Mouse (Mus musculus): ENCODE data around the gene Tcp11.

The Tcp11 gene

DNA sequence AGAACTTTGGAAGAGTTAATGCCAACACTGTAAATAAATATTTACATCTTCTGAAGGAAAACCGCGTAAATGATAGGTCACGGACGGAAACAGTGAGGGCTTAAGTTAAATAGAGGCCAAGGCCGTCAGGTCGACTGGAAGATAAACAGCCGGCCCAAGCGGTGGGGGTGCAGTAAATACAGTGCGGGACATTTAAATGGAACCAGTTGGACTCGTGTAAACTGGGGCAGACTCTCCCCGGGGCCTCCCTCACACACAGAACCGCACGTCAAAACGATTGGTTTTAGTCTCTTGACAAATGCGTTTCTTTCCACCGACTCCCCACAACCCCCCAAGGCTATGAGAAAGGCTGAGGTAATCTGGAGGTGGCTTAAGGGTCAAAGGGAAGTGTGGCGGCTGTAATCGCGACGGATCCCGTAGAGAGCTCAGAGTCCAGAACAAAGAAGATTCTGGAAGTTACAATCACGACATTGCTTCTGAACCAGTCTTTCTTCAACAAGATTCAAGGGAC, 4.0 kb upstream of the Tcp11 start:
- no peak for DNase-seq

DNA sequence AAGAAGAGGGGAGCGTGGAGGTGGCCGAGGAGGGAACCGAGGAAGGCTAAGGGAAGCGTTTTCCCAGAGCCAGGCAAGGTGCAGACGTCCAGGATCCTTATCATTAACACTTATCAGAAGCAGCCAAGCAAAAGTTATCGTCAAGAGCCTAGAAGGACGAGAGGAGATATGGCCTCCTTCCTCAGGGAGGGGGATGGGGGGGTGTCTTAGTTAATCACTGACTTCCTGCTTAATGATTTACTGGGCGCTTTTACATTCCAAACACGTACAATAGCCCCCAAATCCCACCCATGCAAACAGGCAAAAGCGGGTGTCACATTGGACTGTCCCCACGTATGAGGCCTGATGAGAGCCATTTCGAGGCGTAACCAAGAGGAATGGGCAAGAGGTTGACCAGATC, 2.4 kb upstream of the Tcp11 start:
- no peak for DNase-seq

DNA sequence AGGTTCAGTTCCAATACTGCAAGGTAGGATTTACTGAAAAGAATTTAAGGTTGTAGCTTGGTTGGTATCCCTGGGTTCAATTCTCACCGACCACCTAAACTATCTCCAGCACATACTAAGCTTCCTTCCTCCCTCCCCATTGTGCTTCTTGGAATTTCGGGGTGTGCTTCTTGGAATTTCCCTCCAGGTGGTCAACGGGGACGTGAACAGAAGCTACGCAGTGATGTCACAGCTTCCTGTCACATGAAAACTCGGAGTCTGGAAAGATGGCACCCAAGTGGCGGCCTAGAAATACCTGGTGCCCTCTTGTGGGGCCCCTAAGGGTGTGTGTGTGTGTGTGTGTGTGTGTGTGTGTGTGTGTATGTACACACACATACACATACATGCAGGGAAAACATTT, 1.4 kb upstream of the Tcp11 start:
- DNase-seq, result no peak

DNA sequence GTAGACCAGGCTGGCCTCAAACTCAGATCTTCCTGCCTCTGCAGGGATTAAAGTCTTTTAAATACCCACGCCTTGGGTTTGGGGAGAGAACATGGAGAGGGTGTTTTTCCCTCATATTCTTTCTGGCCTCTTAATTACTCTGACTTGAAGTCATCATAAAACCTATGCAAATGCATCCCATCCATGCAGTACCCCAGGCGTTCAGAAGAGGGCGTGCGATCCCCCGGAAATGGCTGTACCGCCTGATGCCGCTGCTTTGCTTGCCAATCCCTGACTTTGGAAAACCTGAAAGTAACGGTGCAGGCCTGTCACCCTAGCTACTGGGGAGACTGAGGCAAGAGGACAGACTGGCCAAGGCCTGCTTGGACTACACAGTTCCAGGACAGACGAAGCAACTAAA, 946 bp upstream of the Tcp11 start:
- DNase-seq, result peak; percentile 46 to 62

DNA sequence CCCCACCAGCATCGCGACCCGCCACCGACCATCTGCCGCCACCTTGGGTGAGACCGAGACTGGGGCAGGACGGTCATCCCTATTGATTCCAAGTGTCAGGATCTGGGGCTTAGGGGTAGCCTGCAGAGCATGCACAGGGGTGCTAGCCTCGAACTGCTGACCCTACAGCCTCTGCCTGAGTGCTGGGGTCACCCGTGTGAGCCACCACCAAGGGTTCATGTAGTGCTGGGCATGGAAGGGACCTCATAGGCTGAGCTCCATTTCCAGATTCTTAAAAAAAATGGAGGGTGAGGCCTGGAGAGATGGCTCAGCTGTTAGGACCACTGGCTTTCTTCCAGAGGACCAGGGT, 352 bp upstream of the Tcp11 start:
- DNase-seq, result no peak

DNA sequence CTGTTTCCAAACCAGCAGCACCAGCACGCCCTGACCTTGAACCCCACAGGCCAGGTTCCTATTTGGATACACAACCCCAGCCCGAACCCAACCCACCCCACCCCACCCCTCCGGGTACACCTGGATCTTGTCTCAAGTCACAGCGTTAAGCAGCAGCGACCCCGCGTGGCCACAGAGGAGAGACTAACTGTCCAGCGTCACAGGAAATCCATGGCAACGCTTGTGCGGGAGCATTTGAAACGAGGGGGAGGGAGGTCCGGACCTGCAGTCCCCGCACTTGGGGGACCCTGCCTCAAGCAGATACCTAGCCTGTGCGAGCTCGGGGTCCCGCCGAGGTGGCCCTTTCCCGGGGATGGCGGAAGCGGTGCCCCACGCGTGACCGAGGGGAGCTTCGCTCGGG, 821 bp downstream of the Tcp11 start:
- DNase-seq, result peak; percentile 89 to 94

DNA sequence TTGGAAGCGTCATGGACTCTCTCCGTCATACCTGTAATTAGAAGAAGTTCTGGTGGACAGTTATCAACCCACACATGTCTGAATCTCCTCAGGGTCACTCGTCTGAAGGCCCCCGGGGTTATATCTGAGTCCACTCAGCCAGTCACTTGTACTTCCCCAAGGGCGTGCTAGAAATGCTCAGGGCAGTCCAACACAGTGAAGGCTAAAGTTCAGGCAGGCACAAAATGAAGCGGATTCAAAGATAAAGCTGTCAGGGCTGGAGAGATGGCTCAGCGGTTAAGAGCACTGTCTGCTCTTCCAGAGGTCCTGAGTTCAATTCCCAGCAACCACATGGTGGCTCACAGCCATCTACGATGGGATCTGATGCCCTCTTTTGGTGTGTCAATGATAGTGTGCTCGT, 2.4 kb downstream of the Tcp11 start:
- no peak for DNase-seq

DNA sequence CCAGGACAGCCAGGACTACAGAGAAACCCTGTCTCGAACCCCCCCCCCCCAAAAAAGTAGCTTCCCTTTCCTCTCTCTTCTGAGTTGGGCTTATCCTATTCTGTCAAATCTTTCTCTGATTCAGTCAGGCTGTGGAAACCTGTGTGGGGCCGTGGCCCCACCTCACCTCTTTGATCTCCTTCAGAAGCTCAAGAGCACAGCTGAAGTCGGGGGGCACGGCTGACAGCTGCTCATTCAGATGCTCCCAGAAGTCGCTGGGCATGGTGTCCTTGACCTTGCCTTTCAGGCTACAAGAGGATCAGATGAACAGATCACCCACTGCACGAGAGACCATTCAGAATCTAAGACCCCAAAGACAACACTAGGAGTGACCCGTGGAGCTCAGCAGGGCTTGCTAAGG, 6.0 kb downstream of the Tcp11 start:
- DNase-seq, result no peak

DNA sequence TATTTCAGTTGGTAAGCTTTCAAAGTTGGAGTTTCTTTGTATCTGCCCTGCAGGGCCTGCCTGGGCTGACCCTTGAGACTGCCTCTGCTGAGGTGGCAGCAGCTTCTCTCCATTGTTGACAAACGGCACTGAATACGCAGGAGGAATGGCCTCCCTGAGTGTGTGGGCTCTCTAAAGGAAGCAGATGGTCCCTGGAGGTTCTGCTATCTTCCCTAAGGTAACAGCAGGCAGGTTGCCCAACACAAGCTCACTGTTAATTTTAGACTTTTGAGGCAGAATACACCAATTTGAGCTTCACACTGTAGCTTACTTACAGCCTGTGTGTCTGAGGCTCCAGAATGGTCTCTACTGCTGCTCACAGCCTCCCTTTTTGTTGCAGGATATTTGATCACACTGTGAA, 7.7 kb downstream of the Tcp11 start:
- DNase-seq, result no peak

DNA sequence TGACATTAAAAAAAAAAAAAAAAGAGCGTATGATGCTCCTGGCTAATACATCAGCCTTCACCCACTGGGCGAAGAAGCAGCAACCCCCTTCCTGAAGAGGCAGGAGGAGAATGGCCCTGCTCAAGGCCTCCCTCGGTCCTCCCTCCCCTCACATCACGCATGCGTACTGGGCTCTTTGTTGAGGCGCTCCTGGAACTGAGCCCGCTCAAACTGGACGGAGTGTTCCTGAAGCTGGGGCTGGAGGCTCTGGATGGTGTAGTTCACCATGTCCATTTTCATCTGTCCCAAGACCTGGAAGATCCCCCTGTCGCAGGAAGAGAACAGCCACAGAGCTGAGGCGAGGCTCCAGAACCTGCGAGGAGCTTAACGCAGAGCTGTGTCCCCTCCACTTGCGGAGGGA, 10.2 kb downstream of the Tcp11 start:
- DNase-seq, result peak; percentile 25 to 51

DNA sequence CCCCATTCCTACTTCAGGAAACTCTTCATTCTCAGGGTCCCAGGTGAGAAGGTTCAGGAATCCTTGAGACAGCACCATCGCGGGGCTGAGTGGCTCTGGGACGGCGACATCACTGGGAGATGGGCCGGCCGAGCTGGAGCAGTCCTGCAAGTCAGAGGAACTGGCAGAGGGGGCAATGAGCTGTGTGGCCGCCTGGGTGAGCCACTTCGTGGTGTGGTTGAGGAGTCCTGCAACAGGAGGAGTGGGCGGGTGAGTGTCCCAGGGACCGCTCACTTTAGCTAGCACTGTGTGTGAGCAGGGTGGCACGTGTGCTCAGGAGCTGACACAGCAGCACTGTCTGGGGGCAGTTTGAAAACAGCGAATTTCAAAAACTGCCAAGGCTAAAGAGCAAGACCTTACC, 11.0 kb downstream of the Tcp11 start:
- no peak for DNase-seq

DNA sequence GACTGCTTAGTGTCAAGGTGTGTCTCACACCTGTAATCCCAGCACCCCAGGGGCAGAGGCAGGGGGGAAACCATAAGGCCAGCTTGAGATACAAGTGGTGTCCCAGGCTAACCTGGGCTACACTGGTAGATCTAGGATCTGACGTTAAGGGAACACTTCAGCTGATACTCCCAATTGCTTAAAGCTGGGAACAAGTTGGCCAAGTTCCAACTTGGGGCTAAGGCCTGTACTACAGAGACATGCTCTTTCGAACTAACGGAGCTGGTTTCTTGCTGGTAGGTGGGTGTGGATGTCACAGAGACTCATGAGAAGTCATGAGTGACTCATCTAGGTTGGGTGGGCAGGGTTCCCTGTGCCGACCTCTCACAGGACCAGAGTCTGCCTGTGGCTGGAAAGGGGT, 13.1 kb downstream of the Tcp11 start:
- no peak for DNase-seq

DNA sequence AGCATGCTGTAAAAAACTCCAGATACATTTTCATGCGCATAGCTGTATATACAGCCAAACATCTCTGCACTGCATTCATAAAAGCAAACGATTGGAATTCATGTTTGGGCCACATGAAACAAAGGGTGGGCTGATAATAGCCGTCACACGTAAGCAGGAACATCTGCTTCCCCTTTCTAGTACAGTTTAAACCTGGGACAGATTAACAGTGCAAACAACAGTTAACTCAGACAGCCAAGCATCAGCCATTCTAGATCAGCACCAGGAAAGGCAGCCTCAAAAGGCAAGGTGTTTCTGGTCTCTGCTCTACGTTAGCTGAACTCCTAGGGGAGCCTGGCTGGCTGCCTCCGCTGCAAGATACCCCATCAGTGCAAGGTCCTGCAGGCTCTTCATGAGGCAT, 17.3 kb downstream of the Tcp11 start:
- no peak for DNase-seq

DNA sequence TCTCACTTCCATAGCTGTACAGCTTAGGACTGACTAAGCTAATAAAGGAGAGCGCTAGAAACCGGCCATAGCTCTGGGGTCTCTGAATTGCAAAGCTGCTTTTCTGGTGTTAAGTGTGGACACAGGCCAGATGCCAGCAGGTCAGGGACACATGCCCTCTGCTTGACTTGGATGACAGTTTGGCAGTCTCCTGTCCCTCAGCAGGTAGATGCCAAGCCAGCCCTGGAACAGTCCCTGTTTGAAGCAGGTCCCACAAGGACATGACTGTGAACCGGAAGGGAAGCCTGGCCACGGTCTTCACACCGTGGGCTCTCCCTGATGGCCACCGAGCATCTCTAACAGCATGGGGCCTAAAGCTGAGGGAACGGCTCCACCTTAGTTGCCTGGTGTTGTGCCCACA, 17.7 kb downstream of the Tcp11 start:
- peak; percentile 61 to 63 for DNase-seq

DNA sequence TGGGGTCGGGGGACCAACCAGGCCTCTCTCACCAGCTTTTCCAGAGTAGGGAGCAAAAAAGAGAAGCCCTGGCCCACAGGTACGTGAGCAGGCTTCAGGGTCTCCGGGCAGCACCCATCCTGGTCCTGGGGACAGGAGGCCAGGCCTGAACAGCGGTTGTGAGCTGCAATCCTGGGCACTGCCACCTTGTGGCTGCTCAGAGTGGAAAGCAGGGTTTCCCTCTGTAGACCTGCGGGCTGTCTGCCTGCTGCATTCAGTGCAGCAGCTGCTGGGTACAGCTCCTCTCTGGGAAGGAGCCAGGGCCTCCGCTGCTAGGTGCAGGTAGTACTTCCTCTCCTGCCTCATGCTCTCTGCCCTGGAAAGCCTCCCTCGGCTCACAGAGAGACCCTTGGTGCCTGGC, 19.0 kb downstream of the Tcp11 start:
- DNase-seq, result peak; percentile 59 to 70

DNA sequence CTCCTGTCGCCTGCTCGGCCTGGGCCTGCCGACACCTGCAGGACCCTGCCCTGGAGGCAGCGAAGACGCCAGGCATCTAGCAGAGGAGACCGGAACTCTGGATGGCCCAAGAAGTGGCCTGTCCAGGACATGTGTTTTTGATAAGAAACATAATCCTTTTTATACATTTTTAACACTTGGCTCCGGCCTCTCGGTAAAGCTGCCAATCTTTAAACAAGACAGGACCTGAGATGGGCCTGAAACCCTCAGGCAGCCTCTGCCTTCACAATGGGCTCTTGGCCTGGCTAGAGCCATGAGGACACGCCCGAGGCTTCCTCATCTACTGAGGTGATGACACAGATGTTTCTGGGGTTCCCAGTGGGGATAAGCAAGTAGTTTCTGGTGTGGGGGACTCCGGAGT, 19.8 kb downstream of the Tcp11 start:
- no peak for DNase-seq

DNA sequence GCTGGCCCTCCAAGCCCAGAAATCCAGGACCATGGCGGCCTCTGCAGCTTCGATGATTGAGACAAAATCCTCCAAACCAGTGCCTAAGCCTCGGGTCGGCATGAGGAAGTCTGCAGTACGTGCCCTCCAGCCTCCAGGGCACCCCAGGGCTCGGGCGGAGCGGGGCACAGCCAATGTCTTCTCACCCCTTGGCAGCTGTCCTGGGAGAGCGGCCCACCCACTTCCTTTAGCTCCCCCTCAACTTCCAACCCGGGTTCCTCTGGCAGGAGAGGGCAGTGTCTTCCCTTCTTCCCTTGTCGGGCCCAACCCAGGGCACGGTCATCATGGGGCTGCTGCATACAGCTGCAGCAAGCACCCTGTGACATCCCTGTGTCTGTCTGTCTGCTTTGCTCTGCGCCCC, 22.1 kb downstream of the Tcp11 start:
- no peak for DNase-seq

DNA sequence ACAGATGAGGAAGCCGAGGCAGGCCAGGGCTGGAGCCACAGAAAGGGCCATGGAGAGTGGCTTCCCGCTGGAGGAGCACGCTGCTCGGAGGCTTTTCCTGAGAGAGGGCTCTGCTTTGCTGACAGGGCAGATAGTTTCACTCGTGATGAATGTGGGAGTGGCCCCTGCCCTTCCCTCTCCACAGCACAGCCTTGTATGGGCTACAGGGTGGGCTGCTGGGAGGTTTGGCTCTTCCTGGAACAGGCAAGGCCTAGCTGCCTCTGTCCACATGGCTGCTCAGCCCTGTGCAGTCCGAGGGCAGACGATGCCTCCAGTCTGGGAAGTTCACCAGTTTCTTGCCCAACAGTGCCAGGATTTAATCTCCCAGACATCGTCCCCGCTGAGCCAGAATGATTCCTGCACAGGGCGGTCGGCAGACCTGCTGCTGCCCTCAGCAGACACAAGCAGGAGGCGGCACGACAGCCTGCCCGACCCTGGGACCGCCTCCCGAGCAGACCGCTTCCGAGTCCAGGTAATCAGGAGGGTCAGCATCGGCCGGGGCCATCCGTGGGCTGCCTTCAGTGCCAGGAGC, 28.1 kb downstream of the Tcp11 start:
- peak; percentile 64 to 73 for DNase-seq

DNA sequence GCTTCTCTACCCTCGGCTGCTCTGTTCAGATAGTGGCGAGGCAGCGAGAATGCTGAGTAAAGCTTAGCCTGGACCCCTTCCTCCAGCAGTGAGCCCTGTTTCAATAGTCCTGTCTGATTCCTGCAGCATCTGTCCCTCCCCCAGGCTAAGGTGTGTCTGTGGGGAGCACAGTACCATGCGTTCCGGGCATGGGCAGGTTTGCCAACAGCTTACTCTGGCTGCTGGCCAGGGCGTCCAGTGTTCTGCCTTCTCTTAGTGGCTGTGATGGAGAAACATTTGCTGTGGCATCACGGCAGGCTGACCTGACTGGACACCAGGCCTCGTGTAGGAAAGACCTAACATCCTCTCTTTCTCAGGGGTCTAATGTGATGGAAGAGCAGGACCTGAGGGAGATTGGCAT, 30.2 kb downstream of the Tcp11 start:
- DNase-seq, result peak; percentile 52 to 72

DNA sequence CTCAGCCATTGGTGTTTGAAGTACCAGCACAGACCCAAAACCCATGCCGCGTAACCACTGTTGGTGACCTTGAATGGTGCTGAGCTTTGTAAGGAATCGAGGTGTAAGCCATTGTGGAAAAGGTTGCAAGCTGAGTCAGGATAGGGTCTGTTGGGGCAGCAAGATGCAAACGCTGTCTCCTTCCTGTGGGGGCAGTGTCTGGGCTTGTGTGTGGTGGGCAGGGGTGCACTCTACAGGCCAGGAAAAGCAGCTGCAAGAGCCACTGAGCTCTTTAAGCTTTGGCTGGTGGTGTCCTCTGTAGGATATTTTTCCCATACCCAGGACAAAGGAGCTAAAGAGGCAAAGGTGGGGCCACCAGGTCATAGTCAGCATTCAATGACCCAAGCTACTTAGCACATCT, 32.0 kb downstream of the Tcp11 start:
- no peak for DNase-seq

DNA sequence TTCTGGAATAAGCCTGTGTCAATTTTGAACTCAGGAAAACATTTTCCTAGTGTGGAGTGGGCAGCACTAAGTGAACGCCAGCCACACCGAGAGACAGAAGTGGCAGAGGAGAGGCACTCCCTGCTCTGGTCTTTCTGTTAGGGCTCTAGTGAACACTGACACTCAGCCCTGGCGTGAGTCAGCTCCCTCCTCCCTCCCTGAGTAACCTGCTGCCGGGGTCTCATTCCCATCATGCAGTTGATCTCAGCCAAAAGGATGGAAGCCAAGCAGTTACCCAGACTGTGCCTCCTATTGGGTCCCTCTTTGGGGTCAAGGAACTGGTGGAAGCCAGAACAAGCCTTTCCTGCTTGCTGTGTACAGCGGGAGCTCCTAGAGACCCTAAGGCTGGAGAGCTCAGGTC, 32.9 kb downstream of the Tcp11 start:
- DNase-seq, result peak in 1 of 2 experiments; percentile 56

DNA sequence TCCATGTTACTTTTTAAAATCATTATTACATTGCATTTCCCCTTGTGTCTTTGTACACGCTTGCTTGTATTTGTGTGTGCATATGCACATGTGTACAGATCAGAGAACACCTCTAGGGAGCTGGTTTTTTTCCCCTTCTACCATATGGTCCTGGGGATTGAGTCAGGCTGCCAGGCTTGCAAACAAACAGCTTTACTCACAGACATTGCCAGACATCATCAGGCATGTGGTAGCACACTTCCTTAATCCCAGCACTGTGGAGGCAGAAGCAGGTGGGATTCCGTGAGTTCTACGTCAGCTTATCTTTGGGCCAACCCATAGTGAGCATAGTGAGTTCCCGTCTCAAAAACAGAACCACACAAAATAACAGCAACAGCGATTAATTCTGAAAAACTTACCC, 33.4 kb downstream of the Tcp11 start:
- DNase-seq, result peak in 1 of 2 experiments; percentile 39

DNA sequence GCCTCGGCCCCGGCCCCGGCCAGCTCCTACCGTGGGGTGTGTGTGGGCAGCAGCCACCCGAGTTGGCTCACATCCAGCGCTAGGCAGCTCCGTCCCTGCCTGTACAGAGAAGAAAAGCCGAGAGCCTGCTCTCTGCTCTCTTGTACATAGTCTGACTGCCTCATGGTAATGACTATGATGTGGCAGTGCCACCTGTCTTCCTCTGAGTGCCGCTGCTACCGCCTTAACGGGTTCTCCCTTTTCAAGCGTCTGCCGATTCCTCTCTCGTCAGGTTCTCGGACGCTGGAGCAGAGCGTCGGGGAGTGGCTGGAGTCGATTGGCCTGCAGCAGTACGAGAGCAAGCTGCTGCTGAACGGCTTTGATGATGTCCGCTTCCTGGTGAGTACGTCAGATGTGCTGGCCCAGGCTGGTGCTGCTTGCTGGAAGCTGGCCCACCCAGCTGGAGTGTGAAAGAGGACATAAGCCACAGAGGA, 38.1 kb downstream of the Tcp11 start:
- DNase-seq, result peak; percentile 69 to 77

DNA sequence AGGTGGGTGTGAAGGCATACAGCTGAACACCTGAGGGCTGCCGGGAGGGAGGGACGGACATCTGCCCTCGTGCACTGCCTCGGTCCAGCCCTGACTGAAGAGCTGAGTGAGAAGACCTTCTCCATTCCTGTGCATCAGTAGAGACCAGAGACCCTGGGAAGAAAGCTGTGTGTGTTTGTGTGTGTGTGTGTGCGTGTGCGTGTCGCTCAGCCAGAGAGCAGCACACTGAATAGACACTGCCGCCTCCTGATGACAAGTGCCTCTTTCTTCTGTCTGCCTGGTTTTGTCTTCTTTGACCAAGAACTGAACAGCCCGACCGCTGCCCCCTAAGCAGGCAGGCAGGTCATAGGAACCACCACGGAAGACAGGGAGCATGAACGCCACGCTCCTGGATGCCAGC, 39.1 kb downstream of the Tcp11 start:
- DNase-seq, result no peak

DNA sequence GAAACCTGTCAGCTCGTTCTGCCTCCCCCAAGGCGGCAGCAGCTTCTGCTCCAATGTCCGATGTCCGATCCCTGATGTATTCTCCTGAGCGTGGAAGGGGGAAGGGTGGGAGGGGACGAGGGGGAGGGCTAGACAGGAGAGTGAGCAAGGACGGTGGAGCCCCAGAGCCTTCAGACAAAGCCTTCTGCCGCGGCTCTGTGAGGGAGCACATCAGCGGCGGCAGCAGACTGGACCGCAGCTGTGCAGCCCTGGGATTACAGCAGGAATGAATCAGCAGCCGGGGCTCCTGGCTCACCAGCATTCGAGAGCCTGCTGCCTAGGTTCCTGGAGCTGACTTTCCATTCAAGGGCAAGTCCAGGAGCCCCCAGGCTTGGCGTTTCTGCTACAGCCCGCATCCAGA, 39.8 kb downstream of the Tcp11 start:
- no peak for DNase-seq

Measured in cerebellum, postnatal 25 days (tissue).